Mouse (Mus musculus): Measurements from ENCODE around the gene Scarf1.

DNA sequence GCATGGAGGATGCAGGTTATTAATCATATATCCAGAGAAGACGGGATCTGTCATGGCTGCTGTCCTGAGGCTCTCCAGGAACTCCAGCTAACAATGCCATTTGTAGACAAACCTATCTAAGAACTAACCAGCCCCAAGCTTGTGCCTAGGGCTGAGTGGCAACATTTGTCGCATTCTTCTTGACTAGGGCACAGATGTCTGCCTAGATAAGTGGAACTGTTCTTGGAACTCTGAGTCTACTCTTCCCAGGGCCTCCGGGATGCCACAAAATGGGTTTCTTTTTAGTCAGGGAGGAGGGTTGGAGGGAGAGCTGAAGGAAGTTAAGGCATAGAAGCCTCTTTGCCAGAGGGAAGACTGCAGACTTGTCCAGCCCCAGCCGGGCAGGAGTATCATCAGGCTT is 32.7 kb downstream of the Scarf1 start:
- no peak for TF ChIP-seq POLR2A (IDR thresholded peaks at IDR 0.05; ENCODE audit: borderline replicate concordance, insufficient read depth, low read length)
- TF ChIP-seq CTCF (IDR thresholded peaks at IDR 0.05; ENCODE audit: borderline replicate concordance, insufficient read depth, low read depth, low read length): no peak

All from cerebellum, adult 2 months (tissue).